Mouse (Mus musculus) layer of hippocampus, adult 8-10 months (tissue): ENCODE results near the gene Palm2. TPM values are rescaled to one million over a fixed set of nuclear protein-coding genes. Genes with fewer than 3 reads are reported as not detected.
A peak's percentile ranks its signal among the peaks of the same experiment; 100 is the strongest.

Experiments
- DNase-seq, 2 experiments: peaks; one replicate each; pipeline ENCODE4 v3.0.0; 2022; ENCODE audit warnings: low spot score in 2 of 2
- total RNA-seq, 4 experiments: library from RNA; stranded (reverse); gene quantifications; 2 replicates each; pipeline ENCODE4 v1.2.4; 2022

The Palm2 gene
- total RNA-seq, 4 experiments from 2014 or later, result 34.5 to 52.4 (median 45.2) TPM

- no peak for DNase-seq
These were observed 264.0 kb downstream of the Palm2 start for GRCm38 (mm10) chr4:57697918-57698611.

DNA sequence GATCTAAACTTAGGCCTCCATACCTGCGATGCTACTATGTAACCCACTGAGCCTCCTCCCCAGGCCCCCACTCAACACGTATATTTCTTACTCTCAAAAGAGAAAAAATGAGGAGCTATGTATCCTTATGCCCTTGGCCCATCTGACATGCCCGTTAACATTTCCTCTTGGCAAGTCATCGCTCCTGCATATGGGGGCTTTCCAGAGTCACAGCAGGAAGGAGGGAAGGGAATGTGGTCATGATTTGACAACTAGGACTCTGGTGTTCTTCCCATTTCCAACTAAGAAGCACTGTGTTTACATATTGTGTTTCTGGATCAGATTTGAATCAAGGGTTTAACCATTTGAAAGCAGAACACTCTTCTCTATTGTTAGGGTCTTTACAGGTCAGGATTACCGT is 267.5 kb downstream of the Palm2 start:
- no peak for DNase-seq

GRCm38 (mm10) chr4:57703574-57704470 is 269.8 kb downstream of the Palm2 start:
- no peak for DNase-seq

- DNase-seq, result no peak
These were observed 270.5 kb downstream of the Palm2 start for GRCm38 (mm10) chr4:57704575-57704974.

DNA sequence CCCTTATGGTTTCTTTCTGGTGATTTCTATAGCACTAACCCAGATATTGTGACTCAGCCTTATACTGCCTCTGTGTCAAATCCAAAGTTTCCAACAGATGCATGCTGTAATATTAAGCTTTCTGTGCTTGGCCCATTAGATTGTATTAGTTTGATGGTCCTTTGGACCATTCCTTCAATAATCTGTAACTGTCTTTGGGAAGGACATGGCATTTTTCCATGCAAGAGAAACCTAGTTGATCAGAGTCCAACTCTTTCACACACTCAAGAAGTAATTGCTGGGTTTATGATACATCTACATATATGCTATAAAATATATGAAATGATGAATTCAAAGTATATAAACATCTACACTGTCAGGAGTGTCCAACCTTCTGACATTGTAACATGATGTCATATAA is 281.8 kb downstream of the Palm2 start:
- DNase-seq, result no peak

- no peak for DNase-seq
These were observed 282.7 kb downstream of the Palm2 start for GRCm38 (mm10) chr4:57716735-57717134.

DNA sequence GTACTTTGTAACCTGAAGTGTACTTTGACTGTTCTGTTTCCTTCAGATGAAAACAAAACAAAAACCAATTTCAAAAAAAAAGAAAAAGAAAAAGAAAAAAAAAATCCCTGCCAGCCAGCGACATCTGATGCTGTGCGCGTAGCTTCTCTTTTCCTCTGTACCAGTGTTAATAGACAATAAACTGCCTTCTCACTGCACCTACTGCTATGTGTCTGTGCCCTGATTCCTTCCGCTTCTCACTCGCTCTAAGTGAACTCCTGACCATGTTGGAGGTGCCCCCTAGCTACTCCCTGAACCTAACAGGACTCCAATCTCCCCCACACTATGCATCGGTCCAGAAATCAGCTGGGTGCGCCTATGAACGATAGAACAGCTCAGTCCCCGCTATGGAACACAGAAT is 283.3 kb downstream of the Palm2 start, which contains the start of gene Akap2:
Akap2 (plus strand) TSS at position 304 of the 400 bp plus-strand sequence.
- no peak for DNase-seq

DNA sequence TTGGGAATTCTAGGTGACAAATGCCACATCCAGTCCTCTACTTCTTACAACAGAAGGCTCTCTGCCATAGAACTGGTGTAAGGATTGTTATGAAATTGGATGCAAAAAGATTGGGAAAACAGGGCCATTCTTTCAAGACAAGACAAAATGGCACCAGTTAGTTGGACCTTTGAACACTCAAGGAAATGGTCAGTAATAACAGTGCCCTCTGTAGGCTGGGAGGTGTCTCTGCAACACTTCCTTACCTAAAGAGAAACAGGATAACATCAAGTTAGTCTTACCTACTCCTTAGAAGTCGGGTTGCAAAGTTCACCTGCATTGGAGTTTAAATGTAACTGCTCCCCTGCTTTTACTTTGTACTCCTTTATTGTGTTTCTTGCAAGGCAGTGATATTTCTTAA is 285.3 kb downstream of the Palm2 start:
- DNase-seq, result no peak

GRCm38 (mm10) chr4:57720869-57721361 is 286.9 kb downstream of the Palm2 start:
- peak in 1 of 2 experiments; percentile 52 for DNase-seq

DNA sequence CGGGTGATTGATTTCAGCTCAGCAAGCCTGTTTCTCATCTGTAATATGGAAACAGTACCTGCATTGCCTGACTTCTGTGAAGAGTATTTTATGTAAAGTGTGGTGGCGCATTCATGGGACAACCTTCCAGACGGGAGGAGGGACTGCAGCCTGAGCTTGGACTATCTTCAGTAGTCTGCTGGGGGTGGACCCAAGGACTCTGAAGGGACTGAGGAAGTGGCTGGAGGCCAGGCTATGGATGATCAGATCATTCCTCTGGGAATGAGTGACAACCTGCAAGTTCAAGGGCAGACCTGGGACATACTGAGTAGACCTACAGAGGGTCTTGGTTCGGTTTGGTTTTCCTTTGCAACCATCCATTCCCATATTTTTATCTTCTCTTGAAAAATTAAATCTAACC is 288.2 kb downstream of the Palm2 start:
- no peak for DNase-seq

DNA sequence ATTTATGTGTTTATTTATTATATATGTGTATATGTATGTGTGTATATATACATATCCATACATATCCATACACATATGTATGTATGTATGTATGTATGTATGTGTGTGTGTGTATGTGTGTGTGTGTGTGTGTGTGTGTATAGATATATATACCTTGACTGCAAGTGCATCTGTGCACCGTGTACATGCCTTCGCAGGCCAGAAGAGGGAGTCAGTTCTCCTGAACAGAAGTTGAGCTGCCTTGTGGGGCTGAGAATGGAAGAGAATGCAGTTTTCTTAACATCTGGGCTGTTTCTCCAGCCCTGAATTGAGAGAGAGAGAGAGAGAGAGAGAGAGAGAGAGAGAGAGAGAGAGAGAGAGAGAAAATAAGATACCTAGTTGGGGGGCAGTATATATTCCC is 289.6 kb downstream of the Palm2 start:
- no peak for DNase-seq

- DNase-seq, result no peak
These were observed 291.5 kb downstream of the Palm2 start for GRCm38 (mm10) chr4:57725569-57725968.

DNA sequence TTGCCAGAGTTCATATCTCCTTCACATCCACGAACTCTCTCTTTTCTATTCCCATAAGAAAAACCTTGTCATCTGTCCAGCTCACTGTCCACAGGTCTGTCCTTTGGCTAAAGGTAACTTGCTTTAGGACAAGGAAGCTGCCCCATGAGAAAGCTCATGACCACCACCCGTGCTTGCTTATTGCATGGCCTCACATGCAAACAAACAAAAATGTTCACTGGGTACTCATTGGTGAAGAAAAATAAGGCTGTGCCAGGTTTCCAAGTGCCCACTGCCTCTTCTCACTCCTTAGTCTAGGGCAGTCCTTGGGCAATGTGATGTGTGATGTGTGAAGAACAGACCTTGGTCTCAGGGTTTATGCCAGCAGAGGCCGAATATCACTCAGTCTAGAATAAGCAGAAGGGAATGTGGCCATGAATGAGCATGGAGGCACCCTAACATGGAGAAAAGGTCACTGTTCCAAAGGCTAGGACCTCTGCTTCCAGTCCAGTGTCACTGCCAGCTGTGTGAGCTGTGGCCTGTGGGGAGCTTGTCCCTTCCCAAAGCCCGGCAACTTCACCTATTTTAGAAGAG is 294.6 kb downstream of the Palm2 start:
- DNase-seq, result no peak

- no peak for DNase-seq
These were observed 296.0 kb downstream of the Palm2 start for GRCm38 (mm10) chr4:57730047-57730446.

DNA sequence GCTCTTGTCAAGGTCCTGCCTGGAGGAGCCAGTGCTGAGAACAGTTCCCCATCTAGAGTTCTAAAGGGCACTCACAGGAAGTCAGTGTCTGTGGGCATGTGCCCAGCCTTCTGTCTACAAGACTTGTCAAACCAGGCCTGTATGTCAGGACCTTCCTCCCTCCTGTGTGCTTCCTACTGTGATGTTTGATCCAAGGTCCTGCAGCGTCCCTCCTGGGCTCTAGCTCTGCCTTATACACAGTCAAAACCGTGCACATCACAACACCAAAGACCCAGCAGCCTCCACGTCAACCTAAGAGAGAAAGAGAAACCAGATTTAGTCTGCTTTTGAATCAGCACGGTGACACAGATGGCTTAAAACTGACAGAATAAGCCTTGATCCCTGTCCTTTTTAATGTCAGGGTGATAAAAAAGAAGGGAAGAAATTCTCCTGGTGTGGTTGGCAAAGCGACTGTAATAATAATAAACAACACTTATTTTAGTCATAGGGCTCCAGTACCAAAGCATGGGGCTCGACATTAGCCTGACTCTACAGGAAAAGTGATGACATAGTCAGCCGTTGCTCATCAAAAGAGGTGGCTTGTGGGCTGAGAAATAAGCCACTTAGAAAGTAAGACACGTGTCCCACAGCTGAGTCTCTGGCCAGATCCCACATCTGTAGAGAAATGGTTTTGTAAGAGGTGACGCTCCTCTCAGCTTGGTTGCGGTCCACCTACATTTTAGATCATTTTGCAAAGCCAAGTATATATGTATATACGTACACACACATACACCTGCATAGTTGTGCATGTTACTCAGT is 297.0 kb downstream of the Palm2 start:
- no peak for DNase-seq

GRCm38 (mm10) chr4:57732351-57732750 is 298.3 kb downstream of the Palm2 start:
- no peak for DNase-seq

GRCm38 (mm10) chr4:57733445-57733844 is 299.4 kb downstream of the Palm2 start:
- peak; percentile 29 to 39 for DNase-seq

DNA sequence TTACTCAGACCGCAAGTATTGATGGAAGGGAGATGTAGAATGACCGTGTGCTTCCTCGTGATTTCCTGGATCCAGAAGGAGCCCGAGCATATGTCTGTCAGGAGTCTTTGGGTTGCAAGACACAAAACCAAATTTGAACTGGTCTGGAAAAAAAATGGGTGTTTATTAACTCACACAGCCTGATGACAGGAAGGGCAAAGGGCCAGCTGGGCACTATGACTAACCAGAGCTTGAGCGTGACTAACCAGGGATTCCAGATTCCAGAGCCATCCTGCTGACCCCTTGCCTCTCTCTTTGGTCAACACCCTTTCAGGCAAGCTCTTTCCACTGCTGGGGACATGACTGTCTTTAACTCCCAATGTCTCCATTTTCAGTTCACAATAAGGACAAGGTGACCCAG is 301.4 kb downstream of the Palm2 start:
- no peak for DNase-seq

GRCm38 (mm10) chr4:57738856-57739552 is 305.0 kb downstream of the Palm2 start:
- DNase-seq, result no peak

GRCm38 (mm10) chr4:57743325-57743929 is 309.4 kb downstream of the Palm2 start:
- DNase-seq, result no peak
